Mouse (Mus musculus): ENCODE measurements around the gene Rhoc.

Gene Rhoc

DNA sequence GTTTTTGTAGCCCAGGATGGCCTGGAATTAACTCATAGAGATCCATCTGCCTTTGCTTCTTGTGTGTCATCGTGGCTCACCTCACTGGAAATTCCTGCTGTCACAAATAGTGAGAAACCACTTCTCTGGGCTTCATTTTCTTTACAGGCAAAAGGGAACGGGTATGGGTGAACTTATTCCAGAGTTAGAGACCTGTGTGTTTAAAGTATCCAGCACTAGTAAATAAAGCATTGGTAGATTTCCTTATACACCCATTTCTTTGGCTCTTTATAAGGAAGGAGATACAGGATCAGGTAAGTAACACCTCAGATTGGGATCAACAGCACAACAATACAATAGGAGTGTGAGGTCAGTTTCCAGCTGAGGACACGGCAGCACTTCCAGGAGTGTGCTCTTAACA, at the start of gene Rhoc:
TSS of gene Rhoc (plus strand) at position 301 of the 400 bp plus-strand sequence.
- DNase-seq (ENCODE audit: low spot score in 2 of 2), result no peak

DNA sequence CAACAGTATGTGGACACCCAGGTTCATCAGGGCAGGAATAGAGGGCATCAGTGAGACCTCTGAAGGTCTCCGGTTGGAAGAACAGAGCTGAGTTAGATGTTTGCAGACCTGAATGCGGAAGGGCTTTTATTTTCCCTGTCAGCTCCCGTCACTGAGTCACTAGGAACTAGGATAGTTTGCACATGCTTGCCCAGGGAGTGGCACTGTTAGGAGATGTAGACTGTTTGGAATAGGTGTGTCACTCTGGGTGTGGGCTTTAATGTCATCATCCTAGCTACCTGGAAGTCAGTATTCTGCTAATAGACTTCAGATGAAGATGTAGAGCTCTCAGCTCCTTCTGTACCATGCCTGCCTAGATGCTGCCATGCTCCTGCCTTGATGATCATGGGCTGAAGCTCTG, 46.2 kb upstream of the Rhoc start:
- DNase-seq (ENCODE audit: low spot score in 2 of 2), result no peak

DNA sequence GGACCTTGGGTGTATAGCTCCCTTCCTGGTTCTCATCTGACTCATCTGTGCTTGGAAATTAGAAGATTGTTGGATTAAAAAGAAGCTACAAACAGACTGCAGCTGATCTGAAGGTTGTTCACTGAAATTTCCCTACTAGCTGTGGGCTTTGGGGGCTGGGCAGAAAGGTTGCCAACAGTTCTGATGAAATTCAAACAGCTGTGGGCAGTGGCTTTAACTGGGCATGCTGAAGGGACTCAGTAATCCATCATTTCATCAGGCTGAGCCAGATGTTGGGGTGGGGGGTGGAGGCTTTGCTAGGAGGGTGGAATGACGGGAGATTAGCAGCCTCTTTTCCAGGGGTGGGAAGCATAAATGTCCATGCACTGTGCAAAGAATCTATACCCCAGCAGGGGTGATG, 45.0 kb upstream of the Rhoc start:
- DNase-seq (ENCODE audit: low spot score in 2 of 2), result no peak

DNA sequence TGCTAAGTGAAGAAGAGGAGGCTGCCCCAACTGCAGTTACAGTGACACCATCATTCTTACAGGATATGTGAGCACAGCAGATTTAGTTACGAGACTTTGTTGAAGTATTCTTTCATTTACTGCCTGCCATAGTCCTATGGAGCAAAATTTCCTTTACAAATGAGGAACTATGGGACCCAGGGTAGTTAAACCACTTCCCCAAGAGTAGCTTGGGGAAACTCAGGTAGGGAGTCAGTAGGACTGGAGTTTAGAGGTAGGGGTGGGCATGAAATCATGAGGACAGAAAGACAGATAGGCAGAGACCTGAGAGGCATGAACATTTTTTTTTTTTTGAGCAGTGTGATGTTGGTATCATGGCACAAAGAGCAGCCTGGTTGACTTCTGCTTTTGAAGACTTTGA, 44.3 kb upstream of the Rhoc start:
- no peak for DNase-seq (ENCODE audit: low spot score in 2 of 2)

DNA sequence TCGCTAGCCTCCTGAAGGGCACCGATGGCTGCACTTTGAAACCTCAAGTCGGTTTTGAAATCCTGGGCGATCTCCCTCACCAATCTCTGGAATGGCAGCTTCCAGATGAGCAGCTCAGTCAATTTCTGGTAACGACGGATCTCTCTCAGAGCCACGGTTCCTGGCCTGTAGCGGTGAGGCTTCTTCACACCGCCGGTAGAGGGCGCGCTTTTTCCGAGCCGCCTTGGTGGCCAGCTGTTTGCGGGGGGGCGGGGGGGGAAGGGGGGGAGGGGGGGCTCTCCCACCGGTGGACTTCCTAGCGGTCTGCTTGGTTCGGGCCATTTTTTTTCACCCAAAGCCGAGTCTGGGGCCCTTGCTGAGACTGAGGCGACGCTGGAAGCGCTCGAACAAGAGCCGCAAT, 35.3 kb upstream of the Rhoc start:
- peak in 1 of 2 experiments; percentile 60 for DNase-seq (ENCODE audit: low spot score in 2 of 2)

DNA sequence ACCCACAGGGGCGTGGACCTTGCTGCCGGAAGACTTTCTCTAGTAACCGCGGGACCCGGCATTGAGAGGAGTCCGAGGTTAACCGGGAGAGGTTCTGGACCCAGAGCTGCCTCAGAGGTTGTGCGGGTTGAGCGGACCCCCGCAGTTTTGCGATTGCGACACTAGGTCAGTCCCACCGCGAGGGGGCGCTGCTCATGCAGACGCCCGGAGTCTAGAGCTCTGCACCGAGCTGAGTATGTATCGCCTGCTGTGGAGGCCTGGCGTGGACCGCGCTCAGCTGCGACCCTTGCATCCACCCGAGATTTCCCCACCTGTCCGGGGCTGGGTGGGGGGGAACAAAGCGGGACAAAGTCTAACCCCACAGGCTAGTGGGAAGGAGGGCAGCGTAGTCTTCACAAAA, 29.8 kb upstream of the Rhoc start:
- DNase-seq (ENCODE audit: low spot score in 2 of 2), result peak; percentile 53 to 80

DNA sequence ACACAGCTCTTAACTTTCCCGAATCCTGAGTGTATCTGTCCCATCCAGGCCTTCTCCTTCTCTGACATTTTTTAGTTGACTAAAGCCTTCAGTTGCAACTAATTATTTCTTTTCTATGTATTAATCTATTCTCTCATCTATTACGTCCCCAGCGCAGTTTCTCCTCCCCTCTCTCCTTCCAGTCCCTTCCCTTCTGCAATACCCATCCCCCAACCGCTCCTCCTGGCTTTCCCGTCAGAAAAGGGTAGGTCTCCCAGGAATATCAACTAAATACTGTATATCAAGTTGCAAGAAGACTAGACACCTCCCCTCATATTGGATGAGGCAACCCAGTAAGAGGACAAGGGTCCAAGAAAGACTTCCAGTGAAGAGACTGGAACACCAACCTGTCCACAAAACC, 29.3 kb upstream of the Rhoc start:
- no peak for DNase-seq (ENCODE audit: low spot score in 2 of 2)

DNA sequence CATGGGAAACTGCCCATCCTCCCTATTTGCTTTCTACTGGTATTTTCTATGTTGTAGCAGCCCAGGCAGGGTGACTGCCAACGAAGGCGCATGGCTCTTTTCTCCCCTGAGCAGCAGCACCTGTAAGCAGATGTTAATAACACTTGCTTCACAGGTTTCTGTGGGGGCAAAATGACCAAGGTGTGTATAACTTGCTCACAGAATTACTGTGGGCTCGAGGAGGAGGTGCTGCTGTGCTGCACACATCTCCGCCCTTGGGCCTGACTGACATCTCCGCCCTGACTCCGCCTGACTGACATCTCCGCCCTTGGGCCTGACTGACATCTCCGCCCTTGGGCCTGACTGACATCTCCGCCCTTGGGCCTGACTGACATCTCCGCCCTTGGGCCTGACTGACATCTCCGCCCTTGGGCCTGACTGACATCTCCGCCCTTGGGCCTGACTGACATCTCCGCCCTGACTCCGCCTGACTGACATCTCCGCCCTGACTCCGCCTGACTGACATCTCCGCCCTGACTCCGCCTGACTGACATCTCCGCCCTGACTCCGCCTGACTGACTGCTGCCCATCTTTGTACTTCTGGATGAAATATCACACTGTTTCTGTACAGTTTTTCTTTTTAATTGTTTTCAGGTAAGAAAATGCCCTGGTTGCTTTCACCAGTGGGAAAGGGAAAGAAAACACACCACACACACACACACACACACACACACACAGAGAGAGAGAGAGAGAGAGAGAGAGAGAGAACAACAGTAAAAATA, 25.9 kb upstream of the Rhoc start:
- DNase-seq (ENCODE audit: low spot score in 2 of 2), result peak in 1 of 2 experiments; percentile 48

DNA sequence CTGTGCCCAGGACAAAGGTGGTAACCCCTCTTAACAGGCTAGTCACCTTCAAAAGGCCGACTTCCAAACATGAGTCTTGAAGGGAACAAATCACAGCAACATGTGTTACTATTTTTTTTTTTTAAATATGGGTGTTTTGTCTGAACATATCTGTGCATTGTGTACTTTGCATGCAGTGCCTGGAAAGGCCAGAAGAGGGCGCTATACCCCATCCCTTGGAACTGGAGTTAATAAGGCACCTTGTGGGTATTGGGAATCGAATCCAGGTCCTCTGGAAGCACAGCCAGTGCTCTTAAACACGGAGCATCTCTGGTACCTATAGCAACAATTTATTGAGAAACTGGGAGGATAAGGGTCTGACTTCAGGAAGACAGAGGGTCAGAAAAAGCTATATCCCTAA, 23.2 kb upstream of the Rhoc start:
- peak in 1 of 2 experiments; percentile 58 for DNase-seq (ENCODE audit: low spot score in 2 of 2)

DNA sequence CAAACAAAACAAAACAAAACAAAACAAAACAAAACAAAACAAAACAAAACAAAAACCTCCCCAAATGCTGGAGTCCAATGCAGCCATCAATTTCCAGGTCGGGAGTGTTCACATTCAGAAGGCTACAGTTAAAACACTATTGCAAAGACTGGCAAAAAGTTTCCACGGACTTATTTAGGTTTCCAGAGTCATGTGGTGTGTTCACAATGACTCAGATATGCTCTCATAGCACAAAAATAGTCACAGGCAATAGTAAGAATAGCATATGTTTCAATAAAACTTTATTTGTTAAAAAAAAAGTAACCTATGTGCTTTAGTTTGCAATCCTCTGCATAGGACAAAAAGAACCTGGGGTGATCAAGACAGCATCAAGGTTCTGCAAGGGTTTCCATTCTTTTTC, 21.0 kb upstream of the Rhoc start:
- no peak for DNase-seq (ENCODE audit: low spot score in 2 of 2)

DNA sequence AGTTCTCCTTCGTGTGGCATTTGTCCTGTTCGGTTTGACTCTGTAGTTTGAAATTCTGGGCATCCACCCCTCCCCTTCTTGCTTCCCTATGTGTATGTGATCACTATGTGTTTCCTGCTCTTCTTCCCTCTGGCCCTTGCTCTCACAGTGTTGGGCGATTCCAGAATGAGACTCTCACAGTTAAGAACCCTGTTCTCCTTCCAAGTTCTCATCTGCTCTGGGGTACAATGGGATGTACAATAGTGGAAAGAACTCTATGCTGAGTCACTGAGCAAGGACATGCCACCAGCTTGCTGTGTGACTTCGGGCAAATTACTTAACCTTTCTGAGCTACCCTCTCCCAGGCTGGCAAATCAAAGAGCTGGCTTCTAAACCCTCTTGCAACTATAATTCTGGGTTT, 20.5 kb upstream of the Rhoc start:
- no peak for DNase-seq (ENCODE audit: low spot score in 2 of 2)

DNA sequence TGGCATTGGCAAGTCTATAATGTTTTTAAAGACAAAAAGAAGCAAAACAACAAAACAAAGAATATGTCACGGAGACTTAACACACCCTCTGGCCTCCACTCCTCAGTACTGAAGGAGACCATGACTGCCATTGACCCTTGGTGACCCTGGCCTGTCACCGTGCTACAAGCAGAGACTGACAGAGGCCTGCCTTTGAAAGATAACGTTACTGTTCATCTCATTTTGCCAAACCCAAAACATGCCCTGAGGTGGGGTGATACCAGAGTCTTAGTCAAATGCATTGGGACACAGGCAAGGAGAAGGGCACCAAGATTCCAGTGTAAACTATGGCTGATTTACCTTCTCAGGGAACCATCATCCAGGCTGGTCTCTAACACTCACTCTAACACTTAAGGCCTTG, 19.0 kb upstream of the Rhoc start:
- no peak for DNase-seq (ENCODE audit: low spot score in 2 of 2)

DNA sequence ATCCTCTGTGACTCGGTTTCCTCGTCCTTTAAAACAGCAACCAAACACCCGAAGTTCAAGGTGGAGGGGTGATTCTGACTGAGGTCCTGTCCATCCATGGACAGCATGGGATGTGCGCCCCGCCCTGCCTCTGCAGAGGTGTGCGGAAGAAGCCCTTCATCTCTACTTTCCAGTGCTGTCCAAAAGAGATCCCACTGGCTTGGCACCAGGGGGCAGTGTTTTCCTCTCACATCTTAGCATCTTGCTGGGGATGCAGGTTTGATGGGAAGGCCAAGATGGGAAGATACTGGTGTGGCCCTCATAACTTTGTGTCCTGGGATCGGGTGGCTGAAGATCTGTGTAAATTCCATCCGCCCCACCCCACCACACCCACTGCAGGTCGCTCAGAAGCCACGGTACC, 18.1 kb upstream of the Rhoc start:
- peak in 1 of 2 experiments; percentile 65 for DNase-seq (ENCODE audit: low spot score in 2 of 2)

DNA sequence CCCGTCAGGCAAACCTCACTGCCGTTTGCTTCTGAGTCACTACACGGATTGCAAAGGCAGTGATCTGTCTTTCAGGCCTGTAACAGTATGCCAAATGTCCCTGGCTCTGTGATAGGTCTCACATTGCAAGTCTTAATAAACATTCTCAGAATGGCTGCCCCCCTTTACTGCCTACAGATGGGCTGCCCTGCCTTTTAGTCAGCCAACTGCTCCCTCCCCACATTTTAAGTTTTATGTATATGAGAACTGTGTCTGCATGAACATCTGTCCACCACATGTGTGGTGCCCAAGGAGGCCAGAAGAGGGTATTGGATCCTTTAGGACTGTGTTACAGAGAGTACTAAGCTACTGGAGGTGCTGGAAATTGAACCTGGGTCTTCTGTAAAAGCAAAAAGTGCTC, 17.3 kb upstream of the Rhoc start:
- DNase-seq (ENCODE audit: low spot score in 2 of 2), result no peak

DNA sequence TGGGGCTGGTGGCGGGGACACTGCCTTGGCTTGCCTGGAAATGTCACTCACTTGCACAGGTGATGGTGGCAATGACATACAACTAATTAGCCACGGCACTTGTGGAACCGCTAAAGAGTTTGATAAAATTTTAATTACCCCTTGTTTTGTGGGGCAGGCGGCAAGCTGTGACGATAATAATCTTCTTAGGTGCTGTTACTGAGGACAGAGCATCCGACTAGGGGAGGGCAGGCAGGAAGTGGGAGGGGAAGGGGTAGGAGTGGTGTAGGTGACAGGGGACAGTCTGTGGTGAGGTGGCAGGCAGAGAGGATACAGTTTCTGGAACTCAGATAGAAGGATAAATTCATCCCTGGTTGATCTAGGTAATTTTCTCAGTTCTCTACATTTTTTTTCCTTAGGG, 16.7 kb upstream of the Rhoc start:
- DNase-seq (ENCODE audit: low spot score in 2 of 2), result no peak

DNA sequence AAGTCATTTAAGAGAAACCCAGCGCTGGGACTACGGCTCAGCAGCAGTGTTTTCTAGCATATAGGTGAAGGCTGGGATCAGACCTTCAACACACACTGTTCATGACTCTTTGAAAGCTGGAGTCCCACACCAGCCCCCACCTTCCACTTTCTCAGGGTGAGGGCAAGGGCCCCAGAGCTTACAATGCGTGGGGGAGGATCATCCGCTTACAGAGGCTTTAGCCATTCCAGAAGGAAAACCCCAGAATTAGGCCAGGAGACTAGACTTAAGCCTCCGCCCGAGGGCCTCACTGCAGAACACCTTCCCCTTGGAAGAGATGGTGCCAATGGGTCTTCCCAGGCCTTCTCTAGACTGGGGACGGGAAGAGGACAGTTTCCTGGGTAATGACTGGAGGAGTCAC, 14.9 kb upstream of the Rhoc start:
- DNase-seq (ENCODE audit: low spot score in 2 of 2), result no peak

DNA sequence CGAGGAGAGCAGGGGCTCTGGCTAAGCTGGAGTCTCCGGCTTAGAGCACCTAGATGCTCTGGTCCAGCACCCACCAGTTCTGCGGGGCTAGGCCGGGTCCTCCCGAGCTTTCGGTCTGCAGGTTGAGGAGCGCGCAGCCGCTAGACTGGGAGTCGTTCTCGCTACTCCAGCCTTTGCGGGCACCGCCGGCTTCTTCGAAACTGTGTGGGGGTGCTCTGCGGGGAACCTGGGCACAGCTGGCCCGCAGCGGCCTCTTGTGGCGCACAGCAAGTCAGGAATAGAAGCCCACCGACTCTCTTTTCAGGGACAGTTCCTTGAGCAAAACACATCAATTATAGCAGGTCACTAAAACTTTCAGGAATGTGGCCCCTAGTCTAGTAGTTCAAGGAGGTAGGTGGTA, 10.8 kb upstream of the Rhoc start:
- DNase-seq (ENCODE audit: low spot score in 2 of 2), result no peak

DNA sequence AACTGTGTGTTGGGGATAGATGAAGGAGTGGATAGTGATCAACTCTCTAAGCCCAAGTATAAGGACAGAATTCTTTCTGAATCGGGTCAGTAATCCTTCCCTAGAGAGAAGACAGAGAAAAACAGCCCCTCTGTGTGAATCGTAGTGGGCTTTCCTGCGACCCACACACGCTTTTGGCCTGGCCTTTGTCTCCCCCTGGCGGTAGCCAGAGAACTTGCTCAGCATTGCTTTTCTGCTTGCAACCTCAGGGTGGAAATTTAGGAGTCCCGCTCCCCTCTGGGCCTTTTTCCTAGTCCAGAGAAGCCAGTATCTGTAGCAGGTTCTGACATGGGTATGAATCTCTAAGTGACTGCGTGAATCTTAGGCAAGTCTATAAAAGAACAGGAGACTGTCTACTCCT, 8.2 kb upstream of the Rhoc start:
- DNase-seq (ENCODE audit: low spot score in 2 of 2), result peak; percentile 54 to 72

DNA sequence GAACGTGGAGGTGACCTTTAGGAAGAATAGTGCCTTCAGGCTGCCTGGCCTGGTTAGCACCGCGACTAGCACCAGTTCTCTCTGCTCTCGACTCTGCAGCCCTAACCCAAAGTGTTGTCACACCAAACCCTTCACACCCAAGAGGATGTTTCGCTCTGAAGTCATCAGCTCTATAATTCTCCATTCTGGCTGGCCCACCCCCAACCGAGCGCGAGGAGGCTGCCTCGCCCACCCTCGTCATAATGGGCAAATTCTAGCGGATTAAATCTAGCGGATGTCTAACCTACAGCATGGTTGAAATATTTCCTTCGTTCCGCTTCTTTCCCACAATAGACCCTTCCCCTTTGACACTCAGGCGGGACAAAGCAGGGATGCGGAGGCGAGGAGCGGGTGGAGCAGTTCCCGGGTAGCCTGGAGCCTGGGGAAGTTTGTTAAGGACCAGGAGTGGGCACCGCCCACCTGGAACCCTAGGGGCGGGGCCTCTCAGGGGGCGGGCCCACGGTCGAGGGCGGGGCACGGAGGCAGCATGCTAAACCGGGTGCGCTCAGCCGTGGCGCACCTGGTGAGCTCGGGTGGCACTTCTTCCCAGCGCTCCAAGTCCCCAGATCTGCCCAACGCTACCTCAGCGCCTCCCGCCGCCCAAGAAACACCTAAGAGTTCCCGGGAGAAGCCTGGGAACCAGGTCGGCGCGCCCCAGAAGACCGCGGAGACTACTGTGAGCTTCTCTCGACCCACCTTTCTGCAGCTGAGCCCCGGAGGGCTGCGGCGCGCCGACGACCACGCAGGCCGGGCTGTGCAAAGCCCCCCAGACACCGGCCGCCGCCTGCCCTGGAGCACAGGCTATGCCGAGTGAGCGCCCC, 7.4 kb upstream of the Rhoc start, which contains the start of gene Ppm1j:
TSS of gene Ppm1j (plus strand) at position 496 of the 860 bp plus-strand sequence.
- peak; percentile 37 to 65 for DNase-seq (ENCODE audit: low spot score in 2 of 2)

DNA sequence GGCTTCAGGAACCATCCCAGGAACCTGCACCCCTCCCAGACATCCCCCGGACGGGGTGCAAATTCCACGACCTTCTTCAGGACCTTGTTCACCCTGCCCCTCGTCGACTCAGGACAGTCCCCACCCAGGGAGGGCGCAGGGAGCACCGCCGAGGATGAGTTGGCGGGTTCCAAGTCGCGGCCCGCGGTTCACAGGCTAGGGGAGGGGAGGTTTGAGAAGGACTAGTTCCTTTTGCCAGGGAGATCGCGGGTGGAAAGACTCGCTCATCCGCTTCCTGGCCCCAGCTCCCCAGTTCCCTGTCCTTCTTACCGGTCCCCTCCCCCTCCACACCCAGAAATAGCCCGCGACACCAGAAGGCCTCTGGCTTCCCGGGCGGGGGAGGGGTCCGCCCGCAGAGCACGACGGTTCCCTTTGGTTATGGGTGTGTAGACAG, 6.7 kb upstream of the Rhoc start, which contains the start of gene Fam19a3:
TSS of gene Fam19a3 (minus strand) at position 370 of the 433 bp plus-strand sequence.
- no peak for DNase-seq (ENCODE audit: low spot score in 2 of 2)

DNA sequence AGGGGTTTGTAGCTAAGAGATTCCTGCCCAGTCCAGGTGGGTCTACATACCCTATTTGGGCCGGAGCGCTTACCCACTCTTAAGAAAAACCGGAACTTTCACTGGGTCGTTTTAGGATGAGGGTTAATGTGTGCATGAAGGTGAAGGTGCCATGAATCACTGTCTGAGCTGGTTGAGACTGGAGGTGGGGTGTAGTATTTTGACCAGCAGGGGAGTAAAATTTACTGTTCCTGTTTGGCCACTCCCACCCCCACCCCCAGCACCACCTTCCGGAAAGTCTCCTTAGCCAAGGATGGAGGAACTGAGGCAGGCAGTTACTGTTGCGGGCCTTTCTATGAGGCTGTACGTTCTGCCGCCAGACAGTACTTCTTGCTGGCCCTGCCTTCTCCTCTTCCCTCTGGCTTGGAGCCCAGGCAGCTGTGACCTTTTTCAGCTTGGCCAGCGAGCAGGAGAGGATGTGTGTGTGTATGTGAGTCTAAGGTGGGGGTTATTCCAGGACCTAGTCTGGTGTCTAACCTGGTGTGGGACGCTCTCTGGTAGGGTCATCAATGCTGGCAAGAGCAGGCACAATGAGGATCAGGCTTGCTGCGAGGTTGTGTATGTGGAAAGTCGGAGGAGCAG, 6.0 kb upstream of the Rhoc start:
- DNase-seq (ENCODE audit: low spot score in 2 of 2), result no peak

DNA sequence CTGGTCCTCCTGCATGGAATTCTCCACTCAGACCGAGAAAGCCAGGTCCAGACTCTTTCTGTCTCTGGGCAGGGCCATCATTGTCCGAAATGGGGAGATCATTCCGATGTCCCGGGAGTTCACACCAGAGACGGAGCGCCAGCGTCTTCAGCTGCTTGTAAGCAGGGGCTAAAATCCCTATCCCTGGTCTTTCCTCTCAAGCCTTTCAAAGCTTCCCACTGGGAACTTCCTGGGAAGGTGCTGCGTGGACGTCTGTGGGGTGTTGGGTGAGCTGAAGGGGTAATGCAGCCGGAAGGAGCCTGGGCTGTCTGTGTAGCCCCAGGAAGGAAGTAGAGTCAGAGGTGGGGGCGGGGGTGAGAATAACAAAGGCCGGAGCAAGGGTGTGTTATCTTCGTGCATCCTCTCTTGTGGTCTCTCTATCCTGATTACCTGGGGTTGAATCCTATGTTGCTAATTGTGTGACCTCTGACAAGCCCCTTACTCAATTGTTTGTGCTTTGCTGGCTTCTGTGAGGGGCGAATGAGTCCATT, 4.1 kb upstream of the Rhoc start:
- DNase-seq (ENCODE audit: low spot score in 2 of 2), result no peak
